Mouse (Mus musculus): ENCODE results near the gene Sult1a1. TPM values are rescaled to one million over a fixed set of nuclear protein-coding genes. Genes with fewer than 3 reads are reported as not detected.
"Not testable (repeated sequence)": the region's sequence is repeated elsewhere in the genome, so short reads cannot be mapped to it uniquely, and the experiment has no call there.

Gene Sult1a1
- polyA plus RNA-seq, 1 experiment, result 55.6 TPM

GRCm38 (mm10) chr7:126692426-126692825, 16.2 kb upstream of the Sult1a1 start:
- Histone ChIP-seq H3K4me3 (replicated peaks; ENCODE audit: extremely low read depth, low read depth, low read length) (no peak overlapping the region), H3K4me1 (ENCODE audit: control insufficient read depth, insufficient read depth, low read length) (peaks cover 9% of the 10 kb centered on the region)
- TF ChIP-seq POLR2A (IDR thresholded peaks at IDR 0.05; ENCODE audit: borderline replicate concordance, extremely low read depth, low read depth, low read length) (no peak), CTCF (IDR thresholded peaks at IDR 0.05; ENCODE audit: insufficient read depth, low read length) (no peak)
- 96% methylated on average over 26 of the region's 26 CpGs for WGBS
- DNase-seq, result no peak

DNA sequence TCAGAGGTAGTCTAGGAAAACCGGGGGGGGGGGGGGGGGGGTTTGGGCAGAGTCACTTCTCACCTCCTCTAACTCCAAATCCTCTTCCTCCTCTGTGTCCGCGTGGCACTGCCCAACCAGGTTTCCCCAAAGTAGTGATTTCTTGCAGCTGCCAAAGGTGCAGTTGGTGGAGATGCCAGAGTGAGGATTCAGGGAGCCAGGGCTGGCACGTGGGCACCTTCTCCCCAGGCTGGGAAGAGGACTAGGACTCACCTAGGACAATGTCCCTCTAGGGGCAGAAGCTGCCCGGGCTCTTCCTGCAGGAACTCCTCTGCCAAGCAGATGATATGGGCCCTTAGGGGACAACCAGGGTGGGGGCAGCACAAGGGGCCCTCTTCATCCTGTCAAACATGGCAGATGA, 15.4 kb upstream of the Sult1a1 start:
- Histone ChIP-seq H3K4me3 (replicated peaks; ENCODE audit: extremely low read depth, low read depth, low read length) (no peak overlapping the region), H3K4me1 (ENCODE audit: control insufficient read depth, insufficient read depth, low read length) (peaks cover 8% of the 10 kb centered on the region)
- TF ChIP-seq POLR2A (IDR thresholded peaks at IDR 0.05; ENCODE audit: borderline replicate concordance, extremely low read depth, low read depth, low read length) (no peak), CTCF (IDR thresholded peaks at IDR 0.05; ENCODE audit: insufficient read depth, low read length) (no peak)
- no peak for DNase-seq
- 79% methylated on average over 5 of the region's 5 CpGs for WGBS

GRCm38 (mm10) chr7:126690737-126691136, 14.5 kb upstream of the Sult1a1 start:
- Histone ChIP-seq H3K4me3 (replicated peaks; ENCODE audit: extremely low read depth, low read depth, low read length) (no peak overlapping the region), H3K4me1 (ENCODE audit: control insufficient read depth, insufficient read depth, low read length) (peaks cover 3% of the 10 kb centered on the region)
- no peak for TF ChIP-seq CTCF (IDR thresholded peaks at IDR 0.05; ENCODE audit: insufficient read depth, low read length)
- no peak for TF ChIP-seq POLR2A (IDR thresholded peaks at IDR 0.05; ENCODE audit: borderline replicate concordance, extremely low read depth, low read depth, low read length)
- 80% methylated on average over 3 of the region's 3 CpGs for WGBS
- no peak for DNase-seq

DNA sequence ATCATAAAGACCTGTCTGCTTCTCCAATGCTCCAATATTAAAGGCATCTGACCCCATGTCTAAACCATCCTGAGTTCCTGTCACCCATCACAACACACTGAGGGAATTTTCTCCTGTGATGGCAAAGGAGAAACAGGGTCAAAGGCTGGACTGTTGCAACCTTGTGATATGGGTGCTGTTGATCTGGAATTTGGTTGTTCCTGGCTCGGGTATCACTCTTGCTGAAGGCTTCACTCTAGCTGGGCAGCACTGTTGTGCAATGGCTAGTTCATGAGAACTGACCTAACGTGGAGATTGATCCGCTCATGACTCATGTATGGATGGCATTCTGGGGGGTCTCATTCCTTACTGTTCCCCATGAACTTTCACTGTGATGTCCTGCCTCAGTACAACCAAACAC, 12.8 kb upstream of the Sult1a1 start:
- Histone ChIP-seq H3K4me1 (ENCODE audit: control insufficient read depth, insufficient read depth, low read length) (no peaks in the 10 kb centered on the region; the same call in 1 of the 2 replicates), H3K4me3 (replicated peaks; ENCODE audit: extremely low read depth, low read depth, low read length) (no peak overlapping the region)
- WGBS, result 63% methylated on average over 3 of the region's 3 CpGs
- no peak for TF ChIP-seq POLR2A (IDR thresholded peaks at IDR 0.05; ENCODE audit: borderline replicate concordance, extremely low read depth, low read depth, low read length)
- no peak for TF ChIP-seq CTCF (IDR thresholded peaks at IDR 0.05; ENCODE audit: insufficient read depth, low read length)
- DNase-seq, result no peak

DNA sequence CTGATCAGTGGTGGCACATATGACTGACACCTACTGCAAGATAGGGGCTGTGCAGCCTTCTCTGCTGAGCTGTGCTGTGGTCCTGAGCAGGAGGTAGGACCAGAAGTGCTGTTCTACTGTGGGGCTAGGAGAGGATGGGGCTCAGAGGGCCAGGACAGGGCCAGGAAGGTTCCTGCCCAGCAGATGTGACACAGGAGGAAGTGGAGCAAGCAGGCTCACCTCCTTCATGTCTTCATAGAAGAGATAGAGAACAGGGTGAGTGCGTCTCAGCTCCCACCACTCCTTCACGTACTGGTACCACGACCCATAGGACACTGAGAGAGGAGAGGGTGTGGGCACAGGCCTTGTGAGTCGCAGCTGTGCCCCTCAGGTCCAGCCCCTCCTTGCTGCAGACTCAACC, 11.9 kb upstream of the Sult1a1 start:
- H3K4me1 ChIP-seq (ENCODE audit: control insufficient read depth, insufficient read depth, low read length); DNase-seq; H3K4me3 ChIP-seq (replicated peaks; ENCODE audit: extremely low read depth, low read depth, low read length): not testable (repeated sequence)
- 78% methylated on average over 4 of the region's 4 CpGs for WGBS

GRCm38 (mm10) chr7:126681221-126681620, 5.0 kb upstream of the Sult1a1 start:
- H3K4me1 ChIP-seq (ENCODE audit: control insufficient read depth, insufficient read depth, low read length), result peaks cover 15% of the 10 kb centered on the region
- H3K4me3 ChIP-seq (replicated peaks; ENCODE audit: extremely low read depth, low read depth, low read length), result no peak overlapping the region
- no peak for DNase-seq
- WGBS, result 73% methylated on average over 5 of the region's 5 CpGs
- TF ChIP-seq CTCF (IDR thresholded peaks at IDR 0.05; ENCODE audit: insufficient read depth, low read length) (no peak), POLR2A (IDR thresholded peaks at IDR 0.05; ENCODE audit: borderline replicate concordance, extremely low read depth, low read depth, low read length) (no peak)

DNA sequence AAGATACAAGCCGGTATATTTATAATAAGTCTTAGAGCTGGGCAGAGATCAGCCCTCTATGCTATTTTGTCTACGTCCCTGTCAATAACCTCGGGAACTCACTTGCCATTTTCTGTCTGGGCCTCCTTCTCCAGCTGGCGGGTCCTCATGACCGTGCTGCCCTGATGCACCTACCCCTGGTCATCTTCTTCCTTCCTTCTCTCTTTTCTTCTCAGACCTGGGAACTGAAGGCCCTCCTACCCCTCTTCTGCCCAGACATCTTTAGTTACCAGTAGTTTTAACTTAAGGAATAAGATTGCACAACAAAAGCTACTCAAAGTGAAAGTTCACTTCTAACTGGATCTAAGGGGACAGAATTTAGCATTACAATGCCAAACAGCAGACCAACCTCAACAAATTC, 3.5 kb upstream of the Sult1a1 start:
- TF ChIP-seq POLR2A (IDR thresholded peaks at IDR 0.05; ENCODE audit: borderline replicate concordance, extremely low read depth, low read depth, low read length), result no peak
- TF ChIP-seq CTCF (IDR thresholded peaks at IDR 0.05; ENCODE audit: insufficient read depth, low read length), result no peak
- Histone ChIP-seq H3K4me1 (ENCODE audit: control insufficient read depth, insufficient read depth, low read length) (peaks cover 22% of the 10 kb centered on the region), H3K4me3 (replicated peaks; ENCODE audit: extremely low read depth, low read depth, low read length) (no peak overlapping the region)
- DNase-seq, result no peak
- WGBS, result 88% methylated on average over 5 of the region's 5 CpGs

DNA sequence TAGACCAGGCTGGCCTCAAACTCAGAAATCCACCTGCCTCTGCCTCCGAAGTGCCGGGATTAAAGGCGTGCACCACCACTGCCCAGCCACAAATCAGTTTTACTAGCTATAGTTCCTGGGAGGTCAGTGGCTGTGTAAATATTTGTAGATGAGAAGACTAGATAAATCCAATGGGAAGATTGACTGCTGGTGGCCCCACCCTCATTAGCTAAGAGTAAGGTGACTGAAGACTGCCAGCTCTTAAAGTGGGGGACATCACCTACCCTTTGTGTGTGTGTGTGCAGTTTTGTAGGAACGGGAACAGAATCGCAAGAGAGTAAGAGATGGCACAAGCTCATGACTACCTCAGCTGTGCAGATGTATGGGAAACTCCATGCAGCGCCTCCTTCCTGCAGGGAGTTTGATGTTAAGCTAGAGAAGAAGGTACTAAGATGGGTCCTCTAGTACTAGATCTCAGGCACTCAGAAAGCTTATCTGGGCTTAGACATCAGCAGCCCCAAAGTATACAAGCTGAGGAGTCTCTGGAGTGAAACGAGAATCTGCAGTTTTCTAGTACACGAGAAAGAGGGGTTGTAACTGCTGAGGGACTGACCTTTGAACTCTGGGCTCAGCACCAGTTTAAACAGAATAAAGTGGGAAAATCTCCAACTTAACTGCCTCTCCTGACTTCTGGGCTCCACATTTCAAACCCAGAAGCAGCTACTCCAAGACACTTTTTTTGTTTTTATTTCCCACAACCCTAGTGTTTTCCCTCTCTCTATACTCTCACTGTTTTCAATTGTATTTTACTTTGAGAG, 2.5 kb upstream of the Sult1a1 start:
- Histone ChIP-seq H3K4me1 (ENCODE audit: control insufficient read depth, insufficient read depth, low read length) (peaks cover 26% of the 10 kb centered on the region), H3K4me3 (replicated peaks; ENCODE audit: extremely low read depth, low read depth, low read length) (no peak overlapping the region)
- 58% methylated on average over 8 of the region's 8 CpGs for WGBS
- TF ChIP-seq CTCF (IDR thresholded peaks at IDR 0.05; ENCODE audit: insufficient read depth, low read length) (no peak), POLR2A (IDR thresholded peaks at IDR 0.05; ENCODE audit: borderline replicate concordance, extremely low read depth, low read depth, low read length) (no peak)
- DNase-seq, result no peak

DNA sequence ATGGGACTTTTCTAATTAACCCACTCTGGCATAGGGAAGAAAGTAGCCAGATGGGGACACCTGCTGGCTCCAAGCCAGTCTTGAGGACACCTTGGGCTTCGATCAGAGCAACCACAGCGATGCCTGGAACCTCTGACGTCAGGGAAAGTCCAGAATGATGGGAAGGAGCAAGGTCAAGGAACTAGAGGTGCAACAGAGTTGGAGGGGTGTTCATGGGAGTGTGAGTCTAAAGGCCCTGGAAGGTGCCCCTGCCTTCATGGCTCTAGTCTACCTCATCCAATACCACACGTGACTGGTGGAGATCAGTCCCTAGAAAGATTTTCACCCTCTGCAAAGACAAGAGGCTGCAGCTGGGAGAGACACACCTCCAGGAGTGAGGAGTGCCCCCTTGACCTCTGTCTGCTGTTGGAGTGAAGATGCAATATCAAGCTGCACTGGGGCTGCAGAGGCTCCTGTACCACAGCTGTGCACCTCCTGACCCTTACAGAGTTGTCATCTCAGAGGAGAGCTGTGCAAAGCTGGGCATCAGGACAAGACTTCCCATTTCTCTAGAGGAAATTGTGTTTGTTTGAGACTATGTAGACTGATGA, 494 bp upstream of the Sult1a1 start:
- no peak overlapping the region for H3K4me3 ChIP-seq (replicated peaks; ENCODE audit: extremely low read depth, low read depth, low read length)
- DNase-seq, result no peak
- H3K4me1 ChIP-seq (ENCODE audit: control insufficient read depth, insufficient read depth, low read length), result peaks cover 26% of the 10 kb centered on the region
- TF ChIP-seq CTCF (IDR thresholded peaks at IDR 0.05; ENCODE audit: insufficient read depth, low read length) (no peak), POLR2A (IDR thresholded peaks at IDR 0.05; ENCODE audit: borderline replicate concordance, extremely low read depth, low read depth, low read length) (no peak)
- 35% methylated on average over 4 of the region's 4 CpGs for WGBS

DNA sequence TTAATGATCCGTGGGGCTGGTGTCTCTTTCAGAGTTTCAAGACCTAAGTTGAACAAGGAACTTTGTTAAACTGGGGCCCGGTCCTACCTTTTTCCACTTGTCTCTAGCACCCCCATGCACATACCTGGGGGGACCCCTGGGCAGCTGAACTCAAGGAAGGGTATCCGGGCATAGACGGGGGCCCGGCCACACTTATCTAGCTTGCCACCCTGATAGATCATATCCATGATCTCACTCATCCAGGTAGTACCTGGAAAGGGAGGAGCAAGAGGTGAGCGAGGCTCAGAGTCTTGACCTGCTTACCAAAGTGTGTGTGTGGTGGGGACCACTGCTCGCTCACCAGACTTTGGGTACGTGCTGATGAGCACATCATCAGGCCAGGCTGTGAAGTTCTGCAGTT, 1.1 kb downstream of the Sult1a1 start:
- TF ChIP-seq CTCF (IDR thresholded peaks at IDR 0.05; ENCODE audit: insufficient read depth, low read length) (no peak), POLR2A (IDR thresholded peaks at IDR 0.05; ENCODE audit: borderline replicate concordance, extremely low read depth, low read depth, low read length) (no peak)
- Histone ChIP-seq H3K4me3 (replicated peaks; ENCODE audit: extremely low read depth, low read depth, low read length) (peak overlapping the region; percentile 77), H3K4me1 (ENCODE audit: control insufficient read depth, insufficient read depth, low read length) (peaks cover 28% of the 10 kb centered on the region)
- whole genome bisulfite sequencing, result 97% methylated on average over 8 of the region's 8 CpGs
- no peak for DNase-seq
